Mouse (Mus musculus) heart, adult 9 months (tissue): Measurements from ENCODE around the gene Gm20852.
"Not testable (repeated sequence)": the region's sequence is repeated elsewhere in the genome, so short reads cannot be mapped to it uniquely, and the experiment has no call there.

ENCODE experiments used
- DNase-seq, 2 experiments: peaks; one replicate each; pipeline ENCODE4 v3.0.0; 2022; ENCODE audit warnings: low spot score in 2 of 2

The Gm20852 gene

DNA sequence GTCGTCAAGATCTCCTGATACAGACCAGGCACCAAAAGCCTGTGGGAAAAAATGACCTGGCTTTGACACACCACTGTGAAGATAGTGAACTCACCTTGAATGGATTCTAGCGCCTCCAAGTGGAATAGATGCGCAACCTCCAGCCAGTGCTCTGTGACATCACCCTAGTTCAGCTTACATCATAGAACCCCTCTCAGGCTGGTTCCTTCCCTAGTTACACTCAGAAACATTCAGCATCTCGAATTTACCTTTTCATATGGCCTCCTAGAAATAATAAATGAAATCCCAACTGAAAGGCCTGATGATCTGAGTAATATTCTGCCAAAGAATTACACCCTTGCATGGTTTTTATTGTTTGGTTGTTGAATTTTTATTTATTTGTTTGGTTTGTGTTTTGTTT lies at the start of gene Gm20852:
Gm20852 (minus strand) TSS at position 101 of the 400 bp plus-strand sequence.
- DNase-seq, result not testable (repeated sequence)
